Mouse (Mus musculus): ENCODE data around the gene Tnfrsf14.

The Tnfrsf14 gene

DNA sequence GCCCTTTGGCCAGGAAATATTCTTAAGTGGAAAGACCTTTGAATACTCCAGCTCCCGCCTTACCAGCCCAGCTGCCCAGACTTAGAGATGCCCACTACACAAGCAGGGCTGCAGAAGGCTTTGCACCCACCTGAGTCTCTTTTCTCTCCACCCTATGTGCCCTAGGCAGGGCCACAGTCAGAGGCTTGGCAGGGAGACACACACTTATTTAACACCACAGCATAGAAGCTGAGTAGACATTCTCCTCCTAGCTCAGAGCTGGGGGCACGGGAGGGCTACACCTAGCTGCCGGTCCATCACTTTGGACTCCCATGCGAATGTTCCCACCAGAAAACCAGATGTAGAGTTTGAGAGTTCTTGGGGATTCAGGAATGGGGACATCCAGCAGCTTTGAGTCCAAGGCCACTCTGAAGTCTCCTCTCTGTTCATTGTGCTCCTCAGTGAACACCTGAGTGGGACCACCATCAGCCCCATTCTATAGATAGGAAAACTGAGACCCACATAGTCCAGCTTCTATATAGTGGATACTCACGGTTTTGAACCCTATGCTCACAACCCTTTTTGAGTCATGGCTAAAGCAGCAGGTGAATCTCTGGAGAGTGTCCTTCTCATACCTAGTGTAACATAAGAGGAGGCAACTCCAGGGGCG lies 20.7 kb upstream of the Tnfrsf14 start:
- DNase-seq (ENCODE audit: low spot score in 2 of 2) = no peak

DNA sequence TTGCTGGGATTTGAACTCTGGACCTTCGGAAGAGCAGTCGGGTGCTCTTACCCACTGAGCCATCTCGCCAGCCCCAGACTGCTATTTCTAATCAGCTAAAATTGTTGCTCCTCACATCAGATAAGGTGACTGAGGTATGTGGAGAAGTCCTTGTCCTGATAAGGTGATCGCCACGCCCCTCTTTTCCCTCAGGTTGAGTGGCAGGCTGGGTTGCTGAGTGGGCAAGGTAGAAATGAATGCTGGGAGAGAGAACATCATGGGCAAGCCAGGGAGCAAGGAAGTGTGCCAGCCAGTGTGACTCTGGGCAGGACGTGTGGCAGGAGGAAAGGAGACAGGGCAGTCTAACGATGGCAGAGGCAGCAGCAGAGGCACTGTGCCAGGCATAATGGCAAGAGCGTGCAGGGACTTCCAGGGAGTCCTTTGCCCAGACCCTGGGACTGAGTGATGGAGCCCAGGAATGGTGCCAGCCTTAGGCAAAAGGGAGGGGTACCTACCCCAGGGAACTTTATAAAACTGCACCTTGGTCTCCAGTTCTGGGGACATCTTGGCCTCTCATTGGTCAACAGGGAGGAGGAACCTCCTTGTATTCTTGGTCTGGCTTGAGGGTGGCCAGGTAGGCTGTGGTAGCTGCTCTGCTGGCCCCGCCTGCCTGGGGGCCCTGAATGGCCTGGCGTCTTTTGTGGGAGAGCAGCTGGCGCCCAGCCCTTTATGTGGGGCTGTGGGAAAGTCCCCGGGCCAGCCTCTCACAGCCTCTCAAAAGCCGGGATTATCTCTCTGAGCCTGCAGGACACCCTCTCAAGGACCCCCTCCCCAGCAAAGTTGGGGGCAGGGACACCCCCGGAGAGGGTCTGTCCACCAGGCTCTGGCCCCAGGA lies 19.9 kb upstream of the Tnfrsf14 start:
- no peak for DNase-seq (ENCODE audit: low spot score in 2 of 2)

DNA sequence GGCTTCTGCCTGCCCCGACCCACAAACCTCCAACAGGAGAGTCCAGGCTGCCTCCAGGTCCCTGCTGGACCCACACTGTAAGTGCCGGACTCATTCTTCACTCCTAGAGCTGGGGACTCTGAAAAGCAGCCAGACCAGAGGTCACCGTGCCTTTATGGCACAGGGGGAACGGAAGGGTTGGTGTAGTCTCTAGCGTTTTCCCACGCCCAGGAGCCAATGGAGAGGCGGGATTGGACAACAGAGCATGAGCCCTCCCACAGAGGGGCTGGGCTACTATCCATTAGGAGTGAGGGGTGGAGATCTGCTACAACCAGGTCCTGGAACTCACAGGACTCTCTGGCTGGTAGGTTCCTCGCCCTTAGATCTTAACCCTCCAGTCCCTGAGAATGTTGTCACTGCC lies 18.0 kb upstream of the Tnfrsf14 start:
- DNase-seq (ENCODE audit: low spot score in 2 of 2) = peak; percentile 55 to 72

DNA sequence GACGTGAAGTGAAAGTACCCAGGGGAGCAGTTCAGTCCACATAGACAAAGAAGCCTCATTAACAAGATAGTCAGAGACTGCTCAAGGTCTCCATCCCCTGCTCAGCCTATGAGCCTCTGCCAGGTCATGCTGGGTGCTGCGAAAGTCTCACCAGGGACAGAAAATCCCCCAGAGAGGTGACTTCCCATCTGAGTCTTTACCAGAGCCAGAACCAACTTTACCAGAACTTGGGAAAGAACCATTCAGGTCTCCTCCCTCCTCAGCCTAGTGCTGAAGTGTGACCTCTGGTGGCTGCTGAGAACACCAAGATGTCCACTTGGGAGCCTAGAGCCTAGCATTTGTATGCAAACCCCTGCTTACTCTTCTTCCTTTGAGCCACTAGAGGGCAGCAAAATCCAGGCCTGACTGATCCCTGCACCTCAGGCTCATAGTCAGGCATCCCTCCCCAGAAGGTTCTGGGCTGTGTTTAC lies 15.8 kb upstream of the Tnfrsf14 start:
- DNase-seq (ENCODE audit: low spot score in 2 of 2) = peak; percentile 51 to 75

DNA sequence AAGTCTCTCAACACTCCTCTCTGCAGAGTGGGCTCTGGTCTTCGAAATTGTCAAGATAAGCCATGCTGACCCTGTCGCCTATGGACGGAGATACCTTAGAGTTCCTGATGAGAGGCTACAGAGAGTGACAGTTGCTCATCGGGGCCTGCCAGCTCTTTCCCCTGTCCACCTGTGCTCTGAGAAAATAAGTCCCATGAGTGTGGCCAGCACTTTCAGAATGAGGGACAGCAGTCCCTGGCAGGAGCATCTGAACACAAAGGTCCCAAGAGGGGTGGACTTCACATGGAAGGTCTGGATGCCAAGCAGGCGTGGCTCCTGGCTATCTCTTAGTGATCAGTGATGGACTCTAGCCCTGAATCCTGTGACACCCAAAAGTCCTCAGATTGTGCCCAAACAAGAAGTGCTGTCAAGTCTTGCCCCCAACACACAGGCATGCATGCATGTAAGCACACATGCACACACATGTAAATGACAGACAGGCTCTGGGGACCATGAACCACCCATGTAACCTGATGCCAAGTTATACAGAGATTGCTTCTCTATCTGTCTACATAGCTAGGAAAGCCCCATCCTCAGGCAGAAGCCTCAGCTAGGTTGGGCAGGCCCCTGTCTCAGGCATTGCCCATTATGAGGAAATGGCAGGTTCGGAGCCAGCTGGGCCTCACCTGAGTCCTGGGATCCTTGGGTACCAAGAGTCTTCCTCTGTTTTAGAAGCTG lies 15.1 kb upstream of the Tnfrsf14 start:
- DNase-seq (ENCODE audit: low spot score in 2 of 2) = no peak

DNA sequence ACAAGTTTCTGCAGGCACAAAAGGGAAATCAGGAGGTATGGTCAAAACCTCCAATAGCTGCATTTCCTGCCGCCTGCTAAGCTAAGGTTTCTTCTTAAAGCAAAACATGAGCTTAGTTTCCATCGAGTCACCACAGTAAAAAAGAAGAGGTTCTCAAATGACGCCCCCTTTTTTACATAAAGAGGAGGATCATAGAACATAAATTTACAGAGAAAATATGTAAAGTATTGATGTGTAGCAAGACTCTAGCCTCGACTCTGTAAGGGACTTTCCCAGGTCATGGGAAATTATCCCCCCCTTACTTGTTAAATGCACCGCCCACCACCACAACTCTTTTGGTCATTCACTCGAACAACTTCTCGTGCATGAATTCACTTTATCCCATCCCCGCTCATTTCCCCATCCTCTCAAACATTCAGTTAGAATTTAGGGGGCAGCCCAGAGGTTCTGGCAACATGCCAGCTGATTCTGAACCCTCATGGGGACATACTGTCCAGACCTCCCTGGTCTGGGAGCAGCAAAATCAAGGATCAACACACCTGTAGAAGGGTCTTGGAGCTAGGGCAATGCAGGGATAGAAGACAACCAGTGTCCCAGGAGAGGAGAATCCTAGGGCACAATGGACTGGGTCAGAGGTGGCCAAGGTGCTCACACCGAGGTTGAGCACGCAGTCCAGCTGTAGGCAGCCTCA lies 14.4 kb upstream of the Tnfrsf14 start:
- no peak for DNase-seq (ENCODE audit: low spot score in 2 of 2)

DNA sequence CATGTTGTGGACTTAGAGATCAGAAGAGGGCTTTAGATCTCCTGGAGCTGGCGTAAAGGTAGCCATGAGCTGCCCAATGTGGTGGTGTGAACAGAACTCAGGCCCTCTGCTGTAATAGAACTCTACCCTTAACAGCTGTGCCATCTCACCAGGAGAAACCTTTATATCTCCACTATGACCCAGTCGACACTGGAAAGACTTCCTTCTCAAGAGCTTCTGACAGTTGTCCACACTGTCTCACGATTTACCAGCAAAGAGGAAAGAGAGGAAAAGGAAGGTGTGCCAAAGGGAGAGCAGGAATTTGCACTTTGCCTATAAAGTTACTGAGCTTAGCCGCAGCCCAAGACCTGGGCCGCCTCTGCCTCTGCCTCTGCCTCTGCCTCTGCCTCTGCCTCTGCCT lies 13.5 kb upstream of the Tnfrsf14 start:
- DNase-seq (ENCODE audit: low spot score in 2 of 2) = no peak

DNA sequence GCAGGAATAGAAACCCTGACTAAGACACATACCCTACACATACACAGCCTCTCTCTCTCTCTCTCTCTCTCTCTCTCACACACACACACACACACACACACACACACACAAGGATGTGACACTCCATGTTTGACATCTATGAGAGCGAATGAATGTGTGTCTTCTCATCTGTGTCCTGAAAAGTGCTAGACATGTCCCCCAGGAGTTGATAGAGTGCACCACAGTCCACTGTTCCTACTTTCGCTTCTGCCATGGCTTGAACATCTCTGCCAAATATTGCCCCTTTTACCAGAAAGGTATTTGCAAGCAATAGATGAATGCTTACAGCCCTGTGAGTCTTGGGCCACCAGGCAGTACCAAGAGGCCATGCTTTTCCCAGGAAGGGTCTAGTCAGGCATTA lies 11.8 kb upstream of the Tnfrsf14 start:
- DNase-seq (ENCODE audit: low spot score in 2 of 2) = no peak

DNA sequence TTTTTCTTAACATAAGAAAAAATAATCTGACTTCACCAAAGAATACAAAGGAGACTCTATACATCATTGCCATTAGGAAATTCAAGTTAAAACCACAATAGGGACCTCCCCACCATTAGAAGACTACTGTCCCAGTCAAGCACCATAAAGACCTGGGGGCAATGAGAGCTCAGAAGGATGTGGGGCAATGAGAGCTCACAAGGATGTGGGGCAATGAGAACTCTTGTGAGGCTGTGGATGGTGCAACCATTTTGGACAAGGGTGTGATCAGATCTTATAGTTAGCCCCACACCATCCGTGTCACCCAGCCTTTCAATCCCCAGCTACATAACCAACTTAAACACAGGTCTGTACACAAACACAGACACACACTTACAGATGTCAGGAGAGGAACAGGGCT lies 9.4 kb upstream of the Tnfrsf14 start:
- no peak for DNase-seq (ENCODE audit: low spot score in 2 of 2)

DNA sequence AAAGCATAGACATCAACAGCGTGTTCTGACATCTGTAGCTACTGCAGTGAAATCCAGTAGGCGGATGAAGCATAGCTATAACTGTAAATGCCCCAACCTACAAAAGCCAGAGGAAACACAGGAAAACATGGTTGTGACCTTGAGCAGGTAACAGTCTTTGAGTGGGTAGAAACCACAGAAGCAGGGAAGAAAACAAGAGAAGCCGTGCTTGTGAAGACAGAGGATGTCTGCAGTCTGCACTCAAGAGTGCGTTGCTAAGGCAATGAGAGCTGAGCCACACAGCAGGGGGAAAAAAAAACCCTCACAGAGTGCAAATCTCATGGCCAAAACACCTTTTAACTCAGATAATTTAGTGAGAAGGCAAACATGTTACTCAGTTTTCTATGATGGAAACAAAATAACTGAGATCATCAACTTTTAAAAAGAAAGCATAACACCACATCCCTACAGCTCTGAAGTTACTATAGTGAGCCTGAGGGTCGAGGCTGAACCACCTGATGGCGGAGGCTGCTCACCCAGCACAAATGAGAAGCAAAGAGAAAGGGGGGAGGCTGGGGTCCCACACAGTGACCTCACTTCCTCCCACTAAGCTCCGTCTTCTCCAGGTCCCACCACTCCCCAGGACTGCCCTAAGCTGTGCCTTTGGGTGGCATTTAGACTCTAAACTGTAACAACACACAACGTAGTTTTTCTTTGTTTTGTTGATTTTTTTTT lies 8.3 kb upstream of the Tnfrsf14 start:
- DNase-seq (ENCODE audit: low spot score in 2 of 2) = no peak

DNA sequence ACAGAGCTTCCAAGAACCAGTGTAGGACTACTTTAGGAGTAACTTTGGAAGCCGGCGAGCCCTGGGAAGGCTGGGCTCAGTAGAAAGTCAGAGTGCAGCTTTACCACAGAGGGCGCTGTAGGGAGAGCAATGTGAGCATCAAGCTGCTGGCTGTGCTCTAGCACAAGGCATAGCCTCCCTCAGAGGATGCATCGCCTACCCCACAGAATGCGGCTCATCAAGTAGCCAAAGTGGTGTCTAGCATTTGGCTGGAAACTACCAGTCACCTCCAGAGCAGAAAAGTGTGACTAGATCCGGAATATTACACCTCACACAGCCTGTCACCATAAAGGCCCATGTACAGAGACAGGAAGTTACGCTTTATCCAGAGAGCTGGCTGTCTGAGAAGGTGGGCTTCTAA lies 7.4 kb upstream of the Tnfrsf14 start:
- no peak for DNase-seq (ENCODE audit: low spot score in 2 of 2)

DNA sequence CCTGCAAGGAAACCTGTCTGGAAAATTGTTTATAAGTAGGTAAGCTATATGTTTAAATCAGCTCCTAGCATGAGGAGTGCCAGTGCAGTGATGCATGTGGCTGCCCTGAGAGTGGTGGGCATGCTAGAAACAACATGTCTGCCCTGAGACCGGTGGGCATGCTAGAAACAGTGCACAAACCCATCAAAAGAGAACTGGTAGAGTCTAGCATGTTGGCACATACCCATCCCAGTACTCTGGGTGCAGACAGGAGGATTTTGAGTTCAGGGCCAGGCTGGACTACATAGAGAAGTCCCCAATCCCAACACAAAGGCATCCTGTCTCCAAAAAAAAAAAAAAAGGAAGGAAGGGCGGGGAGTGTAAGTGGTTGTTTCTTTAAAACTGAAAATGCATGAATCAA lies 6.4 kb upstream of the Tnfrsf14 start:
- DNase-seq (ENCODE audit: low spot score in 2 of 2) = no peak

DNA sequence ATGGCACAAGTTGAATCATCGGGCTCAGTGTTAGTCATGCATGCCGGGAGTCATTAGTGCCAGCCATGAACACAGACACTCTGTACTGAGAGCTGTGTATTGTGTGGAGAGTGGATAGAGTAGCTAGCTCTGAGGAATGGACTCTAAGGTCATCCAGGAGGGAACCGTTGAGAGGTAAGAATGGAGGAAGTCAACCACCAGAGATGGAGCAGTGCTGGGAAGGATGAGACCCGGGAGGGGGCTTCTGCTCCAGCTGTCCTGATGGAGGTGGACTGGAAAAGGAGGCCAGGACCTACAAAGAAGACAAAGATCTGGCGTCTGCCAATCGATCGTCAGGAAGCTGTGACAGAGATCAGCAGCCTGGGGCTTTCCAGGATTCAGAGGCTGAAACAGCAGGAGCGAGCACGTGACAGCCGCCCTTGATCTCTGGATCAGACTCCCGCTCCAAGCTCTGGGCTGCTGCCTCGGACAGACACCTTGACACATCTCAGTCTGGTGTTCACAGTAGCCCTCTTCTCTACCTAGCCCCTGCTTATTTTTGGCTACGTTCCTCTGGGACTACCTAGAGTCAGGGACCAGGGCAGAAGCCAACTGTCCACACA lies 5.0 kb upstream of the Tnfrsf14 start:
- no peak for DNase-seq (ENCODE audit: low spot score in 2 of 2)

DNA sequence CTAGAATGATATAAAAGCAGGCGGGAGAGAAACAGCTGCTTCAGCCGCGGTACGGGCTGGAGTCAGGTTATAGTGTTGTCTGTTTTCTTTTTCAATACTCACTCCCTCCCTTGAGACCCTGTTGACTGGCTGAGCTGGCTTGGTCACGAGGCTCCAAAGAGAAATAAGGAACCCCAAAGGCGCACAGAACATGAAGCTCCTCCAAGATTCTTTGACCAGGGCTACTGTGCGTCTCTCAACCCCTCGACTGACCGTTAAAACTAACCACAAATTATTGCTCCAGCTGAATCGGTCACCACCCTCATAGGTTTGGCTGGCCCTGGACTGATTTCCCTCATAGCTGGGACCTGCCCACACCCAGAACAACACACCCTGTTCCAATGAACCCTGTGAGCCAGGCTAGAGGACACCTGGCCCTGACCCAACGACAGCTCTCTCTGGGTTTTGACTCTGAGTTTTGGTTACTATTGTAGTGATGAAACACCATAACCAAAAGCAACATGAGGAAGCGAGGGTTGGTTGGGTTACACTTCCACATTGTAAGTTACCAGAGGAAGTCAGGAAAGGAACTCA lies 811 bp upstream of the Tnfrsf14 start:
- peak in 1 of 2 experiments; percentile 53 for DNase-seq (ENCODE audit: low spot score in 2 of 2)

DNA sequence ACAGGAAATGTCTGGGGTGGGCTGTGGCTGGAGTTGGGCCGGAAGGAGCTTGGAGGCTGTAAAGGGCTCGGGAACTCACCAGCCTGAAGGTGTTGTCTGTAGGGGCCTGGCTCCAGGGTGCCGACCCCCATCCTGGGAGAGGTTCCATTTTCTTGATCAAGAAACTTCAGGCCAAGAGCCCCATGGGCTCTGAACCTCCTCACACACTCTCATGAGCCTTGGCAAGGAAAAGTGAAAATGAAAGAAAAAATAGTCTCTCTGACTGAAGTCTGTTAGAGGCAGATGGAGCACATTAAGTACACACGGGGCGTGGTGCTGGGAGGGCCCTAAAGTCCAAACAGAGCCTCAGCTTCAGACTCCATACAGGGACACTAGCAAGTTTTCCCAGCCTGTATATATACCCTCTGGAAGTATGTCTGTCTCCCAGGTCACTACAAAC lies 445 bp downstream of the Tnfrsf14 start:
- DNase-seq (ENCODE audit: low spot score in 2 of 2) = peak in 1 of 2 experiments; percentile 50

DNA sequence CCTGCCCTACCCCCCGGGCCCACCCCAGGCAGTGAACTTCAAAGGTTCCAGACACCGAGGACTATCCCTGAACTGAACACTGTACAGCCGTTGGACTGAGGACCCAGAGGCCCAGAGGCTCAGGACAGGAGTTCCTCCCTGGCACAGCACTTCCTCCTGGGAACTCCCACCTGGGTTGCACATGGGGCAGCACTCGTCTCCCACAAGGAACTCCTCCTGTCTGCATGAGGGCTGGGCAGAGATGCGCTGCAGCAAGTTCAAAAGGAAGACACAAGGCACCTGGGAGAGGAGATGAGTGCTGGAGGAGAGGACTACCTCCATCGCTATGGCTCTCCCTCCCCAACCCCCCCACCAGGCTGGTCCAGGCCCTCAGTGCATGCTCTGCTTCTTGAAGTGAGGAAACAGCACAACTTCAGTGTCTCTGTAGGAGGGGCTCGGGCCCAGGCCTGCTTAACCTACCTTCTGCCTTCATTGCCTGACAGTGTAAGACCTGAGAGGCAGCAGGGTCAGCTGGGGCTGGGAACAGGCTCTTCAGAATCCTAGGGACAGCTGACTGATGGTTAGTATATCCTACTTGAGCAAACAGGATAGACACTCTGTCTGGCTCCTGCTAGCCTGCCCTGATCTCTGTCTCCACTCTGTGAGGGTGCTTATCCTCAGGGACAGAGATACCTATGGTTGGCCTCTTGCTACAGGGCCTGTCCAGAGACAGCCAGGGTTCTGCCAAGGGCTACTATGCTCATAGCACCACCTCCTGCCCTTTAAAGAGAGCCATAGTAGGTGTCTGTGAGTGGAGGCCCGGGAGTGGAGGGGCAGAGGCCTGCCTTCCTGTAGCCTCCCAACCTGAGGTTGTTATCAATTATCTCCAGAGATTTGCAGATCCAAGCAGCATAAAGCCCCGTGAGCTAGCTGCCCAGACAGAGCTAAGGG lies 1.1 kb downstream of the Tnfrsf14 start:
- DNase-seq (ENCODE audit: low spot score in 2 of 2) = no peak

DNA sequence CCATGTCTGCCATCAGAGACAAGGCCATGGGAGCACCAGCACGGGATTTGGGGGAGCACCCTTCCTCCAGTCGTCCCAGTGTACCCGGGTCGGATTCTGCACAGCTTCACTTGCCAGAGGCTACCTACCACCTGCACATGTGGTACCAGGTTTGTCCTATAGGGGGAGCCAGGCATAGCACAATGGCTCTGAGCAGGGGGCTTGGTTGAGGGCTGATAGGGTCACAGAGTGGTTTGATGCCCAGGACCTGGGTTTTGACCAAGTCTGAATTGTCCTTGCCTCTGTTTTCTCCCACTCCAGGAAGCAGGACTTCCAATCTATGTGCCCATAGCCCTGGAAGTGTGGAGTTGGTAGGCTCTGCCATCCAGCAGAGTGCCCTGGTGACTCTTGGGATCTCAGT lies 3.0 kb downstream of the Tnfrsf14 start:
- DNase-seq (ENCODE audit: low spot score in 2 of 2) = no peak

DNA sequence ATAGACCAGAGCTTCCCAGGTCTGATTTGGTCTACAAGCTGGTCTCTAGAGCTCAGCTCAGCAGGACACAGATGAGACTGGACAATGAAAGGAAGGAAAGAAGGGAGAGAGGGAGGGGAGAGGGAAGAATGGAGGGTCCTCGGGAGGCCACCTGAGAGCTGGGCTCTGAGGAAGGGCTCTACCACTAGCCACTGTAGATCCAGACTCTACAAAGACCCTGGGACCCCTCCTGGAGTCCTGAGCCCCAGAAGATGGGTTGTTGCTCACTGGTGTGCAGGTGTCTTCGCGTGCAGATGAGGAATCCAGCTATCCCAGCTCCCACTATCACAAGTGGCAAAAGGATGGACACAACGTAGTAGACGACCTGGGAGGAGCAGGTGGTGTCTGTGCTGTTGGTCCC lies 5.4 kb downstream of the Tnfrsf14 start:
- DNase-seq (ENCODE audit: low spot score in 2 of 2) = no peak

DNA sequence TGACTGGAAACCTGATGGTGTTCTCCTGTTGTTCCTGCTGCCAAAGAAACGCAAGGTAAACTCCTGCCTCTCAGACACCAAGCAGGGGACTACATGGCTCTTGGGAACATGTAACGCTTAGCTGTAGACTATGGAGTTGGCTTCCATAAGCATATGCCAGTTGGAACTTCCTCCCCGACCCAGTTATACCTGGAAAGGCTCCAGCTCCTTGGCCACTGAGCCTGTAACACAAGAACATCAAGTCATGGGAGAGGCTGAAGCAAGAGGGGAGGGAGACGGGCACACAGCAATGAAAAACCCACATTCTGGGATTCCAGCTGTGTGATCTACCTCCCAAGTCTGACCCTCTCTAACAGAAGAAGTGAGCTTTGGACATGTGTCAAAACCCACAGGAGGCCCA lies 6.1 kb downstream of the Tnfrsf14 start:
- DNase-seq (ENCODE audit: low spot score in 2 of 2) = no peak

All from urinary bladder, postnatal 36 days (tissue).